Mouse (Mus musculus) embryonic facial prominence, embryonic 14.5 days (tissue): Measurements from ENCODE around the gene Grhl3. TPM values are rescaled to one million over a fixed set of nuclear protein-coding genes. Genes with fewer than 3 reads are reported as not detected.

Experiments used
- microRNA-seq: library from miRNA; unstranded; fragments of <30 nt; microRNA quantifications from one replicate; pipeline ENCODE4, GENCODE M21; 2016; ENCODE audit warnings: borderline number of aligned reads
- polyA plus RNA-seq: library from polyadenylated mRNA; unstranded; fragments of >200 nt; fragmentation: Nextera tagmentation; extraction: Ambion mirVana; gene quantifications from 2 replicates; pipeline ENCODE4 v1.2.1, GENCODE M21; 2014

Gene Grhl3
- polyA plus RNA-seq, 1 experiment from 2014 or later = 13.3 TPM

Small RNAs within 50 kb of the gene (microRNA-seq; reads per million reads assigned to microRNA genes)
- not detected for gene Gm25317

Other genes with a start within 250 kb of the Grhl3 start
- gene Srrm1, start 220.3 kb downstream of the Grhl3 start, polyA plus RNA-seq = 159 and 163 TPM in 2 replicates
- 6.8 and 7.7 TPM in 2 replicates for gene Ncmap, start 175.4 kb downstream of the Grhl3 start, polyA plus RNA-seq
- gene Rcan3, start 139.8 kb downstream of the Grhl3 start, polyA plus RNA-seq = 12.7 and 14.7 TPM in 2 replicates
- 0.65 TPM in 1 of 2 replicates, not detected in the other for gene Stpg1, start 78.8 kb downstream of the Grhl3 start, polyA plus RNA-seq
- gene Nipal3, start 78.6 kb downstream of the Grhl3 start, polyA plus RNA-seq = 2.9 and 3.0 TPM in 2 replicates
- 1.1 TPM in 2 replicates for gene Ifnlr1, start 112.7 kb upstream of the Grhl3 start, polyA plus RNA-seq
- 0.33 and 0.35 TPM in 2 replicates for gene Il22ra1, start 154.5 kb upstream of the Grhl3 start, polyA plus RNA-seq
- gene Myom3, start 186.1 kb upstream of the Grhl3 start, polyA plus RNA-seq = 9.9 and 10.2 TPM in 2 replicates